Mouse (Mus musculus): ENCODE results near the gene Camsap2. TPM values are rescaled to one million over a fixed set of nuclear protein-coding genes. Genes with fewer than 3 reads are reported as not detected.

Gene Camsap2
- polyA plus RNA-seq, 1 experiment, result 40.0 TPM

DNA sequence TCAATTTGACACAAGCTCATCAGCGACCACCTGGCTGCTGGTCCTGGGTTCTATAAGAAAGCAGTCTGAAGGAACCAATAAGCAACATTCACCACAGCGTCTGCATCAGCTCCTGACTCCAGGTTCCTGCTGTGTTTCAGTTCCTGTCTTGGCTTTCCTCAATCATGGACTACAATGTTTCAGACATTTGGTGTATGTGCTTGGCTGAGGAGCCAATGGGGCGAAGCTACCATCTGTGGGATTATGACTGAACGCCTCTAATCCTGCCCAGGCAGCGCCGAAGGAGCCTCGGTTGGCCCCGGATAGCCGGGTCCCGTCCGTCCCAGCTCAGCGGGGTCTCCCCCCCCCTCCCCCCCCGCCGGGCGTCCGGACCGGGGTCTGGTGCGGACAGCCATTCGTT, 18.8 kb upstream of the Camsap2 start:
- H3K4me1 ChIP-seq (ENCODE audit: control insufficient read depth, insufficient read depth, low read length), result no peaks in the 10 kb centered on the region
- TF ChIP-seq CTCF (IDR thresholded peaks at IDR 0.05; ENCODE audit: borderline replicate concordance, insufficient read depth, low read length), result no peak
- no peak for TF ChIP-seq POLR2A (IDR thresholded peaks at IDR 0.05; ENCODE audit: low read depth, low read length)
- no peak overlapping the region for H3K4me3 ChIP-seq (ENCODE audit: insufficient read depth, low read length)

DNA sequence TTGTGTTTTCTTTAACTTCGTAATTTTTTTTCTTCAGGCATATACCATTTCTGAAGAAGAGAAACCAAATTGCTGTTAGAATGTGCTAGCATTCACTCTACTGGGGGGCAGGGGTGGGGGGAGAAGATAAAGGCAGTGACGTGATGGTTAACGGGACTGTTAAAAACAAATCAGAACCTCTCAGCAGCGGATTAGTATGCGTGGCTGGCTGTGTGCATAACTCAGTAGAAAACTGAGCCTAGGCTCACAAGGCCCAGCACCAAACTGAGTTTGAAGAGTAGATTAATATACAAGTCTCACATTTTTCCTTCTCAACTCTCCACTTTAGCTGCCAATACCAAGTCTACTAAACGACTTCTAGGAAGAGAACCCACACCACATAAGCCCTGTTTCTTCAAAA, 17.1 kb upstream of the Camsap2 start:
- H3K27ac ChIP-seq (ENCODE audit: insufficient read depth, low read length), result no peak overlapping the region
- no peaks in the 10 kb centered on the region for H3K4me1 ChIP-seq (ENCODE audit: control insufficient read depth, insufficient read depth, low read length)
- H3K4me3 ChIP-seq (ENCODE audit: insufficient read depth, low read length), result no peak overlapping the region
- TF ChIP-seq CTCF (IDR thresholded peaks at IDR 0.05; ENCODE audit: borderline replicate concordance, insufficient read depth, low read length) (no peak), POLR2A (IDR thresholded peaks at IDR 0.05; ENCODE audit: low read depth, low read length) (no peak)

More for the DNA sequence above, 18.8 kb upstream of the Camsap2 start:
- H3K27ac ChIP-seq (ENCODE audit: insufficient read depth, low read length), result no peak overlapping the region

DNA sequence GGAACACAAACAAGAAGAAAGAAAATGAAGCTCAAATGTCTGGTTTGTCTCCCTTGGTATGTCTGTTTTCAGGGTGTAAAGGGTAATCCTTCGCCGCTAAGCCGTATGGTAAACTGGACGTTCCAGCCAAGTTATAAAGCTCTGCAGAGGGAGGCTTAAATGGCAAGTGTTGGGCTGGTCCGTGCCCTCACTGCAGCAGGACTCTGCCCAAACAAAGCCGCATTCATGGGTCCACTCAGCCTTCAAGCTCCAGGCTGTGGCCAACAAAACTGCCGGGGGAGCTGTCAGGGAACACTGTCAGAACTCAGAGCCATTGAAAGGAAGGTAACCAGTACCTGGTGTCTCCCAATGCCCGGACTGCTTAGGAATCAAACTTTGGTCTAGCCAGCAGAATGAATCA, 16.7 kb upstream of the Camsap2 start:
- TF ChIP-seq POLR2A (IDR thresholded peaks at IDR 0.05; ENCODE audit: low read depth, low read length) (no peak), CTCF (IDR thresholded peaks at IDR 0.05; ENCODE audit: borderline replicate concordance, insufficient read depth, low read length) (no peak)
- no peaks in the 10 kb centered on the region for H3K4me1 ChIP-seq (ENCODE audit: control insufficient read depth, insufficient read depth, low read length)
- H3K4me3 ChIP-seq (ENCODE audit: insufficient read depth, low read length), result no peak overlapping the region
- no peak overlapping the region for H3K27ac ChIP-seq (ENCODE audit: insufficient read depth, low read length)

DNA sequence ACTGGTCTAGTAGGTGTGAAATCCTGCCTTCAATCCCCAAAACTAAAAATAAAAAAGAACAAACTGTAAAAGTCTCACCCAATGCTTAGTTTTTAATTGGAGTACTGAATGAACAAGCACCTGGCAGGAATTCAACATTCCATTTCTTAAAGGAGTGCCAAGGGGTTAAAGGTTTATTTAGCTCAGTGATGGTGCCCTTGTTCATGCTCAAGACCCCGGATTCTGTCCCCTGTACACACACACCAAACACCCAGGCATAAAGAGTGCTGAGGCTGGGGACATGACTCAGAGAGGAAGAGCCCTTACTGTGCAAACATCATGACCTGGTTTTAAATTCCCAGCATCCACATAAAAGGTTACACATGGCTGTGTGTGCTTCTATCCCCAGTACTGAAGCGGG, 15.5 kb upstream of the Camsap2 start:
- Histone ChIP-seq H3K4me1 (ENCODE audit: control insufficient read depth, insufficient read depth, low read length) (no peaks in the 10 kb centered on the region), H3K4me3 (ENCODE audit: insufficient read depth, low read length) (no peak overlapping the region), H3K27ac (ENCODE audit: insufficient read depth, low read length) (no peak overlapping the region)
- TF ChIP-seq POLR2A (IDR thresholded peaks at IDR 0.05; ENCODE audit: low read depth, low read length), result no peak
- TF ChIP-seq CTCF (IDR thresholded peaks at IDR 0.05; ENCODE audit: borderline replicate concordance, insufficient read depth, low read length), result no peak

DNA sequence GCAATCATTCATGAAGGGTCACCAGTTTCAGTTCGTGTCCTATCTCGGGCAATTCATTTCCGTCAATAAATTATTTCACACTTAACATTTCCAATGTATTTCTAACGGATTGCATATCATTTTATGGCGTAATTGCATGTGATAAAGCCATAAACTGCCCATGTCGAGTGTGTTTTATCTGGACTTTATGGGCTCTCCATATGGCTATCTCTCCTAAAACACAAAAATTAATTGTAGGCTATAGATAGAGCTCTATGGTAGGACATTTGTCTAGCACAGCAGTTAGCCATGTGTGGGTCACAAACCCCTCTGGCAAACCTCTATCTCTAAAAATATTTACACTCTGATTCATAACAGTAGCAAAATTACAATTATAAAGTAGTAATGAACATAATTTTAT, 15.0 kb upstream of the Camsap2 start:
- TF ChIP-seq CTCF (IDR thresholded peaks at IDR 0.05; ENCODE audit: borderline replicate concordance, insufficient read depth, low read length) (no peak), POLR2A (IDR thresholded peaks at IDR 0.05; ENCODE audit: low read depth, low read length) (no peak)
- no peaks in the 10 kb centered on the region for H3K4me1 ChIP-seq (ENCODE audit: control insufficient read depth, insufficient read depth, low read length)
- H3K27ac ChIP-seq (ENCODE audit: insufficient read depth, low read length), result no peak overlapping the region
- no peak overlapping the region for H3K4me3 ChIP-seq (ENCODE audit: insufficient read depth, low read length)

DNA sequence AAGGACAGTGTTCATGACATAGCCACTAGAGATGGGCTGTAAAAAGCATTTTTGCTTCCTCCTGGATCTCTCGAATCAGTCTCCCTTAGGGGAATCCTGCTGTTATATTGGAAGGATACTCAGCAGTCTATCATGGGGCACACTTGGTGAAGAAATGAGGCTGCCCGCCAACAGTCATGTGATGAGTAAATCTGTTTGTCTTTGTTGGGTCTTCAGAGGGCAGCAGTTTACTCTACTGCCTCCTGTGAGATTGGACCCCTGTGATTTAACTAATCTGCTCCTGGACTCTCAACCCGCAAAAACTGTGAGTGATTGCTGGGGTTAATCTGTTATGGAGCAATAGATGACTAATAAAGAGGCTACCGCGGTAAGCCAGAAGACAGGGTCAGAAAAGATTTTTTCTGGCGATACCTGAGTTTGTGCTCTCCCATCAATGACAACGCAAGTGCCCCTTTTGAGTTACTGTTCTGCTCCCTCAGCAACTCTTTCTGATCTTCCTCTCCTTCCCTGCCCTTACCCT, 13.0 kb upstream of the Camsap2 start:
- TF ChIP-seq CTCF (IDR thresholded peaks at IDR 0.05; ENCODE audit: borderline replicate concordance, insufficient read depth, low read length) (no peak), POLR2A (IDR thresholded peaks at IDR 0.05; ENCODE audit: low read depth, low read length) (no peak)
- Histone ChIP-seq H3K4me1 (ENCODE audit: control insufficient read depth, insufficient read depth, low read length) (no peaks in the 10 kb centered on the region), H3K4me3 (ENCODE audit: insufficient read depth, low read length) (no peak overlapping the region), H3K27ac (ENCODE audit: insufficient read depth, low read length) (no peak overlapping the region)

DNA sequence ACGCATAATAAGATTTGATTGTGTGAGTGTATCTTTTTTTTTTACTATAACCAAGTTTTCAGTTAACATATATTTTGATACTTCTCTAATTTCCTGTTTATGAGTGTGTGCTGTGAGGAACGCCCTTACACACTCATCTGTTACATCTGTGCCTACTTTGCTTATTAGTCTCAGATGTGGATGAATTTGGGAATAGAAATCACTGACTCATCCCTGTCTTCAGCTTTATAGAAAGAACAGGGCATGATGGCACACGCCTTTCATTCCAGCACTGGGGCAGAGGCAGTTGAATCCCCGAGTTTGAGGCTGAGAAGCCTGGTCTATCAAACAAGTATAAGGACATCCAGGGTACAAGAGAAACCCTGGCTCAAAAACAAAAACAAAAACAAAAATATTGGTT, 9.7 kb upstream of the Camsap2 start:
- Histone ChIP-seq H3K4me3 (ENCODE audit: insufficient read depth, low read length) (no peak overlapping the region), H3K27ac (ENCODE audit: insufficient read depth, low read length) (no peak overlapping the region), H3K4me1 (ENCODE audit: control insufficient read depth, insufficient read depth, low read length) (0 out of 2 replicates have a peak, but pooled peaks cover 2% of the 10 kb centered on the region)
- TF ChIP-seq CTCF (IDR thresholded peaks at IDR 0.05; ENCODE audit: borderline replicate concordance, insufficient read depth, low read length) (no peak), POLR2A (IDR thresholded peaks at IDR 0.05; ENCODE audit: low read depth, low read length) (no peak)

DNA sequence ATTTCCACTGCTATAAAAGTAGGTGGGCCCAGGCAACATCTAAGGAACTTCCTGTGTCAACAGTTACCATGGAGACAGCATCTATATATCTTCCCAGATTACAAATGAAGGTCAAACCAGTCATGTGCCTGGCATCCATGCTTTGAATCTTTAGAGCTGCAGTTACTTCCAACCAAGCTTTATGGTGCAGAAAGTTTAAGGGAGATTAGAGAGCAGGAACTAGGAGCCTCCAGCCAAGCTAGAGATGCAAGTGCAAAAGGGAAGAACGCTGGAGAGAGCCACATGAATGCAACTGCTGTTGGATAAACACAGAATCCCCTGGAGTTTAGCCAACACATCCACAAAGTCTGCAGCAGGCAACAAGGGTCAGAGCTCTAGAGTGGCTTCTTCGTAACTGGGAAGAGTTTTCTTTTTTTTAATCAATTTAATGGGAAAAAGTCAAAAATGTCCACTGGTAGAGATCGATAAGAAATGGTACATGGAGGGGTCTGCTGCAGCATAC, 4.8 kb upstream of the Camsap2 start:
- Histone ChIP-seq H3K4me1 (ENCODE audit: control insufficient read depth, insufficient read depth, low read length) (peaks cover 5% of the 10 kb centered on the region; the same call in 1 of the 2 replicates), H3K4me3 (ENCODE audit: insufficient read depth, low read length) (no peak overlapping the region), H3K27ac (ENCODE audit: insufficient read depth, low read length) (no peak overlapping the region)
- TF ChIP-seq CTCF (IDR thresholded peaks at IDR 0.05; ENCODE audit: borderline replicate concordance, insufficient read depth, low read length), result no peak
- no peak for TF ChIP-seq POLR2A (IDR thresholded peaks at IDR 0.05; ENCODE audit: low read depth, low read length)

DNA sequence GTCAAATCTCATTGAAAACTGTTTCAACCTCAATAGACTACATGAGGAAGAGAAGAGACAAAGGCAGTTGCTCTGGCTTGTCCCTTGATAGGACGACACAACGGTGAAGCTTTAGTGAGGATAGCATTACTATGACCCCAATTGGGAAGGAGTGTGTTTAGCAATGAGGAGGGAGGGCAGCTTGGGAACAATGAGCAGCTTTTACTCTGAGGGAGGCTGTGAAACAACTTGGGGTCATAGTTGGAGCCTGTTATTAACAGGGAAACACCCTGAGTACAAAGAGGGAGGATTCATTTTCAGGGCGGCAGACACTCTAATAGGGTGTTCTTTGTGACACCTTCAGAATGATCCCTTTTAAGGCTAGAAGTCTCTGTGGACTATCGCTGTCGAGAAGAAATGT, 2.2 kb upstream of the Camsap2 start:
- no peak overlapping the region for H3K27ac ChIP-seq (ENCODE audit: insufficient read depth, low read length)
- H3K4me3 ChIP-seq (ENCODE audit: insufficient read depth, low read length), result no peak overlapping the region
- peaks cover 5% of the 10 kb centered on the region; the same call in 1 of the 2 replicates for H3K4me1 ChIP-seq (ENCODE audit: control insufficient read depth, insufficient read depth, low read length)
- TF ChIP-seq POLR2A (IDR thresholded peaks at IDR 0.05; ENCODE audit: low read depth, low read length), result no peak
- no peak for TF ChIP-seq CTCF (IDR thresholded peaks at IDR 0.05; ENCODE audit: borderline replicate concordance, insufficient read depth, low read length)

DNA sequence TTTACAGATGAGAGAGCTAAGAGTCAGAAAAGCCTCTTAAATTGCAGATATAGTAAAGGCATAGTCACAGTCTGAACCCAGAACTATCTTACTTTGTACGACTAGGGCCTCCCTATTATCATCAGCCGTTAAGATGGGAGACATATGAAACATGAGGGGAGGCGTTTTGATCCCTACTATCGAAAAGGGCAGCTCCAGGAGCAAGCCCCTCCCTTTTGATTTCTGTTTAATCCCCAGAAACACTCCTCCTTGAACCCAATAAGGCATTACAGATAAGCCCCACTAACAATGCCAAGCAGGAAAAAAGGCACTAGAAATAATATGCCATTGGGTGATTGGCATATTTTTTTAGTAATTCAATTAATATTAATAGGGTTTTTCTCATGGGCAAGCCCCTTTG, 1.2 kb upstream of the Camsap2 start:
- TF ChIP-seq POLR2A (IDR thresholded peaks at IDR 0.05; ENCODE audit: low read depth, low read length) (no peak), CTCF (IDR thresholded peaks at IDR 0.05; ENCODE audit: borderline replicate concordance, insufficient read depth, low read length) (no peak)
- Histone ChIP-seq H3K27ac (ENCODE audit: insufficient read depth, low read length) (no peak overlapping the region), H3K4me3 (ENCODE audit: insufficient read depth, low read length) (no peak overlapping the region), H3K4me1 (ENCODE audit: control insufficient read depth, insufficient read depth, low read length) (peaks cover 5% of the 10 kb centered on the region; the same call in 1 of the 2 replicates)

Data from embryonic fibroblast, embryonic 13.5 days (primary cell).